ENCODE assay signal across 8 mouse cellular contexts in the genomic region with DNA sequence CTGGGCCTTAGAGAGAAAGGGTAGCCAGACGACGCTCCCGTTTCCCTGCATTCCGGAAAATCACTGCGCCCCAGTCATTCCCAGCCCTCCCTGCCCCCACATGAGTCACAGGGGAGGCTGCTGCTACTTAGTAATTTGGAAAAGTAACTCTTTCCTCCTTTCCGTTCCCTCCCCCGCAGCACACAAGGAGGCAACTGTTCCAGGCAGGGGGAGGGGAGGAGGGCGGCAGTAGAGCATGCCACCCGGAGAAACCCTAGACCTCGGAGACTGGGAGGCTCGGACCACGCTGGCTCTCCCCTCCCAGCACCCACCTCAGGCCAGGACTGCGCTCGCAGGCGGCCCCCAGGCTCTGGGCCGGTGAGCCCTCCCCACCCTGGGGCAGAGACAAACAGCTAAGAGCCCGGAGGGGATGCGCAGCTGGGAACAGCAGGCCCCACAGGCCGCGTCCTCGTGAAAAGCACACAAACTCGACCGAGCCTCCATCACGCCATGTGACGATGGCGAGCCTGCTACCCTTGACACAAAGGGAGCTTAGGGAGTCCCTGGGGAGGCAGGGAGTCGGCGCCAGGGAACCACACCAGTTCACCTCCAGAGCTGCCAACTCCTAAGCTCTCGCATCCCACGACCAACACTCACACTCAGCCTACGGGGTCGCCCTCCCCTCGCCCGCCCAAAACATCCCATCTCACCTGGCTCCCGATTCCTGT. TPM values are rescaled to one million over a fixed set of nuclear protein-coding genes. Genes with fewer than 3 reads are reported as not detected.
A peak's percentile ranks its signal among the peaks of the same experiment; 100 is the strongest.
DNase-seq lines count a peak whose midpoint lies in the region; ATAC-seq and TF ChIP-seq lines count a peak whose summit lies in the region.

No protein-coding gene starts in this region.

- peak overlapping the region; percentile 96 for H3K9ac ChIP-seq in intestine, embryonic 14.5 days (ENCODE audit: low read length)
- peak overlapping the region; percentile 98 for H3K9ac ChIP-seq in midbrain, embryonic 12.5 days (replicated peaks)

- no peaks in the 10 kb centered on the region for H3K9me3 ChIP-seq in intestine, embryonic 14.5 days (ENCODE audit: control insufficient read depth, low read length)
- no peaks in the 10 kb centered on the region for H3K9me3 ChIP-seq in midbrain, embryonic 12.5 days

- peaks cover 26% of the 10 kb centered on the region for H3K36me3 ChIP-seq in intestine, embryonic 14.5 days (ENCODE audit: control insufficient read depth, insufficient read depth, low read length)
- H3K36me3 ChIP-seq in midbrain, embryonic 12.5 days = peaks cover 15% of the 10 kb centered on the region
- H3K36me3 ChIP-seq in small intestine, adult 2 months (ENCODE audit: control insufficient read depth, insufficient read depth, low read length) = peaks cover 23% of the 10 kb centered on the region

- no peak for TF ChIP-seq CTCF in small intestine, adult 2 months (IDR thresholded peaks at IDR 0.05; ENCODE audit: extremely low read depth, insufficient read length, insufficient replicate concordance, low read depth, low read length)

- peaks cover 13% of the 10 kb centered on the region; the same call in 1 of the 2 replicates for H3K4me1 ChIP-seq in intestine, embryonic 14.5 days (replicated peaks; ENCODE audit: control insufficient read depth, insufficient read depth, low read length)
- H3K4me1 ChIP-seq in midbrain, embryonic 12.5 days = peaks cover 23% of the 10 kb centered on the region
- peaks cover 17% of the 10 kb centered on the region for H3K4me1 ChIP-seq in small intestine, adult 2 months (ENCODE audit: control insufficient read depth, insufficient read depth, insufficient read length, low read length)

- H3K4me3 ChIP-seq in intestine, embryonic 14.5 days (ENCODE audit: low read depth, low read length) = peak overlapping the region; percentile 95
- peak overlapping the region; percentile 99 for H3K4me3 ChIP-seq in midbrain, embryonic 12.5 days
- peak overlapping the region; percentile 95 for H3K4me3 ChIP-seq in small intestine, adult 2 months (ENCODE audit: low read depth, low read length)

- H3K27me3 ChIP-seq in intestine, embryonic 14.5 days (replicated peaks; ENCODE audit: control insufficient read depth, insufficient read depth, low read length) = no peaks in the 10 kb centered on the region
- H3K27me3 ChIP-seq in midbrain, embryonic 12.5 days = no peaks in the 10 kb centered on the region
- no peaks in the 10 kb centered on the region for H3K27me3 ChIP-seq in small intestine, adult 2 months (ENCODE audit: control insufficient read depth, insufficient read depth, low read length)

- ATAC-seq in intestine, embryonic 14.5 days (replicated peaks; ENCODE audit: low FRiP score, low TSS enrichment, low read depth) = peak; percentile 12
- ATAC-seq in midbrain, embryonic 12.5 days (ENCODE audit: low FRiP score, low read depth) = peak; percentile 25
- no peak for ATAC-seq in megakaryocyte progenitor cell, adult 5-6 weeks (replicated peaks; ENCODE audit: poor library complexity)

- peak; percentile 90 for DNase-seq in ZHBTc4 (ENCODE audit: low read depth, low spot score)
- DNase-seq in cerebellum, postnatal 36 days = peak; percentile 75 to 77
- DNase-seq in gastrocnemius, adult 8-10 months (ENCODE audit: low spot score in 2 of 2) = peak; percentile 88 to 89
- DNase-seq in intestine, embryonic 14.5 days (ENCODE audit: low spot score) = peak; percentile 92
- DNase-seq in left cerebral cortex, postnatal 10 days (ENCODE audit: extremely low spot score in 1 of 2, low spot score in 2 of 2) = peak; percentile 86 to 92

- H3K27ac ChIP-seq in intestine, embryonic 14.5 days (ENCODE audit: low read depth) = peak overlapping the region; percentile 100
- H3K27ac ChIP-seq in midbrain, embryonic 12.5 days (replicated peaks) = peak overlapping the region; percentile 100
- H3K27ac ChIP-seq in small intestine, adult 2 months (ENCODE audit: insufficient read depth, low read depth, low read length) = peak overlapping the region; percentile 100

- WGBS in intestine, embryonic 14.5 days = 0% methylated on average over 32 of the region's 35 CpGs
- WGBS in midbrain, embryonic 12.5 days = 0% methylated on average over 32 of the region's 35 CpGs
- under 1% methylated on average over 34 of the region's 35 CpGs for WGBS in small intestine, adult 2 months

- intact Hi-C loops in left cerebral cortex, postnatal 10 days (cut with DNase I) = no loop called here

- peak overlapping the region; percentile 97 for H3K4me2 ChIP-seq in intestine, embryonic 14.5 days (ENCODE audit: low read length)
- H3K4me2 ChIP-seq in midbrain, embryonic 12.5 days (replicated peaks) = peak overlapping the region; percentile 98

- TF ChIP-seq POLR2A in small intestine, adult 2 months (IDR thresholded peaks at IDR 0.05; ENCODE audit: low read depth, low read length) = peak; percentile 49

RNA-seq across cellular contexts. Expression of gene Brd2, which starts 1.1 kb away (rescaled TPM):
- 10 to 100 TPM; 67.9 to 73.8 (median 69.8) TPM for total RNA-seq in gastrocnemius, adult 8-10 months (2022)
- 124 and 144 TPM in 2 replicates for polyA plus RNA-seq in intestine, embryonic 14.5 days (2014; fragmentation: Nextera tagmentation; extraction: Ambion mirVana)
- 100 to 1,000 TPM; 266 to 271 TPM for total RNA-seq in left cerebral cortex, postnatal 10 days (2021)
- 144 and 148 TPM in 2 replicates for polyA plus RNA-seq in midbrain, embryonic 12.5 days (2016; fragmentation: Nextera tagmentation; extraction: Ambion mirVana)
- polyA plus RNA-seq in small intestine, adult 2 months (2012; rRNA removed) = 41.2 and 73.1 TPM in 2 replicates
- total RNA-seq in megakaryocyte progenitor cell, adult 5-6 weeks (2015) = 269 and 306 TPM in 2 replicates
- 260 and 284 TPM in 2 replicates for total RNA-seq in megakaryocyte progenitor cell, adult 5-6 weeks (2017)

RNA-seq across cellular contexts. Expression of gene H2-DMa, which starts 2.0 kb away (rescaled TPM):
- total RNA-seq in gastrocnemius, adult 8-10 months (2022) = 1 to 10 TPM; 3.0 to 4.6 (median 4.0) TPM
- 11.0 and 13.5 TPM in 2 replicates for polyA plus RNA-seq in intestine, embryonic 14.5 days (2014; fragmentation: Nextera tagmentation; extraction: Ambion mirVana)
- 10 to 100 TPM; 26.6 to 27.7 TPM for total RNA-seq in left cerebral cortex, postnatal 10 days (2021)
- 9.8 and 9.9 TPM in 2 replicates for polyA plus RNA-seq in midbrain, embryonic 12.5 days (2016; fragmentation: Nextera tagmentation; extraction: Ambion mirVana)
- 35.4 and 169 TPM in 2 replicates for polyA plus RNA-seq in small intestine, adult 2 months (2012; rRNA removed)
- 72.0 and 74.5 TPM in 2 replicates for total RNA-seq in megakaryocyte progenitor cell, adult 5-6 weeks (2015)
- 56.5 and 61.1 TPM in 2 replicates for total RNA-seq in megakaryocyte progenitor cell, adult 5-6 weeks (2017)

RNA-seq across cellular contexts. Expression of gene H2-DMb2, which starts 21.8 kb away (rescaled TPM):
- total RNA-seq in gastrocnemius, adult 8-10 months (2022) = under 1 TPM in 2 of 4 experiments, not detected in 2; 0.40 to 0.61 TPM
- 0.15 and 0.42 TPM in 2 replicates for polyA plus RNA-seq in intestine, embryonic 14.5 days (2014; fragmentation: Nextera tagmentation; extraction: Ambion mirVana)
- total RNA-seq in left cerebral cortex, postnatal 10 days (2021) = 1 to 10 TPM in 1 of 2 experiments, under 1 TPM in 1; 0.99 to 1.4 TPM
- 0.16 and 0.23 TPM in 2 replicates for polyA plus RNA-seq in midbrain, embryonic 12.5 days (2016; fragmentation: Nextera tagmentation; extraction: Ambion mirVana)
- polyA plus RNA-seq in small intestine, adult 2 months (2012; rRNA removed) = 12.7 and 25.4 TPM in 2 replicates
- 3.9 and 5.8 TPM in 2 replicates for total RNA-seq in megakaryocyte progenitor cell, adult 5-6 weeks (2015)
- total RNA-seq in megakaryocyte progenitor cell, adult 5-6 weeks (2017) = 6.7 and 8.5 TPM in 2 replicates

RNA-seq across cellular contexts. Expression of gene H2-Oa, which starts 29.2 kb away (rescaled TPM):
- not detected for total RNA-seq in gastrocnemius, adult 8-10 months (2022)
- polyA plus RNA-seq in intestine, embryonic 14.5 days (2014; fragmentation: Nextera tagmentation; extraction: Ambion mirVana) = 0.75 and 1.1 TPM in 2 replicates
- total RNA-seq in left cerebral cortex, postnatal 10 days (2021) = under 1 TPM in 1 of 2 experiments, not detected in 1; 0.55 TPM
- 0.17 and 0.56 TPM in 2 replicates for polyA plus RNA-seq in midbrain, embryonic 12.5 days (2016; fragmentation: Nextera tagmentation; extraction: Ambion mirVana)
- 7.2 and 16.6 TPM in 2 replicates for polyA plus RNA-seq in small intestine, adult 2 months (2012; rRNA removed)
- total RNA-seq in megakaryocyte progenitor cell, adult 5-6 weeks (2015) = 7.7 and 9.6 TPM in 2 replicates
- 2.7 TPM in 2 replicates for total RNA-seq in megakaryocyte progenitor cell, adult 5-6 weeks (2017)

RNA-seq across cellular contexts. Expression of gene H2-DMb1, which starts 31.5 kb away (rescaled TPM):
- total RNA-seq in gastrocnemius, adult 8-10 months (2022) = under 1 TPM in 2 of 4 experiments, not detected in 2; 0.19 to 0.81 TPM
- 1.7 and 1.8 TPM in 2 replicates for polyA plus RNA-seq in intestine, embryonic 14.5 days (2014; fragmentation: Nextera tagmentation; extraction: Ambion mirVana)
- 1 to 10 TPM; 1.2 to 1.8 TPM for total RNA-seq in left cerebral cortex, postnatal 10 days (2021)
- polyA plus RNA-seq in midbrain, embryonic 12.5 days (2016; fragmentation: Nextera tagmentation; extraction: Ambion mirVana) = 0.16 and 0.73 TPM in 2 replicates
- 39.0 and 281 TPM in 2 replicates for polyA plus RNA-seq in small intestine, adult 2 months (2012; rRNA removed)
- 36.2 and 39.4 TPM in 2 replicates for total RNA-seq in megakaryocyte progenitor cell, adult 5-6 weeks (2015)
- 47.0 and 60.3 TPM in 2 replicates for total RNA-seq in megakaryocyte progenitor cell, adult 5-6 weeks (2017)

Comparison
In these comparisons a context has a peak if more than half of its experiments do, and no peak if none do; other contexts are left out.
1. RNA of gene H2-DMa, which starts 2.0 kb away (total RNA-seq): 56.5 to 74.5 TPM in megakaryocyte progenitor cell, adult 5-6 weeks and 26.6 to 27.7 TPM in left cerebral cortex, postnatal 10 days; 3.0 to 4.6 TPM in gastrocnemius, adult 8-10 months; every median in the first group is over 4 times any median in the second.
2. Peak in every context shown above with its lines, with median percentiles within 50 percentile points of each other: DNase-seq, H3K27ac ChIP-seq and H3K4me3 ChIP-seq.